Mouse (Mus musculus): ENCODE data around the gene Kcnma1.

- TF ChIP-seq CTCF (IDR thresholded peaks at IDR 0.05; ENCODE audit: control insufficient read depth, insufficient read depth, low read length) (no peak), POLR2A (IDR thresholded peaks at IDR 0.05; ENCODE audit: borderline replicate concordance, control insufficient read depth, low read depth, low read length) (no peak)
Measured at GRCm38 (mm10) chr14:24035486-24036207, 21.4 kb upstream of the Kcnma1 start.
